Mouse (Mus musculus): ENCODE measurements at regions not wholly inside any gene's neighbourhood (a gene's known extent, or its start where the extent isn't known, plus 50 kb on each side); places are given as distances from the start of the nearest gene placed in this dataset.

DNA sequence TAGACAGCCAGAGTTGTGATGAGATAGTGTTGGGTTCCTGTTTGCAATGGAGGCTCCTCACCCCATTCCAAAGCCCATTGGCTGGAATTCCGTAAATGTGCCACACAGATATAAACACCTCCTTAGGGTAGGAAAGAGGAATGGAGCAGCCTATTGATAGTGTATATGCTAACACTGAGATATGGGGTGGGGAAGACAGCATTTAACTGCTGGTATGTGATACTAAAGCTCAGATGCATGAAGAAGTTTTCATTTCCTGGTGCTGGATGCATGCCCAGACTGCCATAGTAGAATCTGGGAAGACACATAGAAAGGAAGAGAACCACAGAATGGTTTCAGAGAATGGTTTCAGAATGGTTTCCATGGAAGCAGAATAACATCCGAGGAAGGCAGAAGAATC lies 482.4 kb downstream of the Lmo4 start:
- ATAC-seq (replicated peaks in 1 of 2; ENCODE audit: insufficient read depth in 1 of 2, low FRiP score in 2 of 2, low TSS enrichment in 1 of 2, low read depth in 1 of 2, poor library complexity in 2 of 2, severe bottlenecking in 2 of 2), result no peak

DNA sequence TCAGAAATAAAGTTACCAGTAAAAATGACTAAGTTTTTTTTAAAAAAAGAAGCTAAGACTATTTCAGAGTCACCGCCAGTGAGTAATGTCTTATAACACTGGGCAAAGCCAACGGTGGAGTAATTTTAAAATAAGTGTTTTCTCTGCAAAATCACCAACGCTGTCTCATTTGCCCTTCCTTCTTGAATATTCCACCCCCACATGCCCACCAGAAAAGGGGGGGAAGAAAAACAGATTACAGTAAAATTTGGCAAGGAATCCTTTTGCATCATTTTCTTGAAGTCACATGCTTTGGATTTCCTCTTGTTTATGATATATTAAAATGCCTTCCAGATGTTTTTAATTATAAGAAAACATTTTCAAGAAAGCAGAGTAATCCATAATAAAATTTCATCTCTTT lies 482.9 kb downstream of the Lmo4 start:
- ATAC-seq (replicated peaks in 1 of 2; ENCODE audit: insufficient read depth in 1 of 2, low FRiP score in 2 of 2, low TSS enrichment in 1 of 2, low read depth in 1 of 2, poor library complexity in 2 of 2, severe bottlenecking in 2 of 2), result no peak

- ATAC-seq (replicated peaks in 1 of 2; ENCODE audit: insufficient read depth in 1 of 2, low FRiP score in 2 of 2, low TSS enrichment in 1 of 2, low read depth in 1 of 2, poor library complexity in 2 of 2, severe bottlenecking in 2 of 2), result no peak
Observed at GRCm38 (mm10) chr3:143713183-143713582, 491.8 kb downstream of the Lmo4 start.

DNA sequence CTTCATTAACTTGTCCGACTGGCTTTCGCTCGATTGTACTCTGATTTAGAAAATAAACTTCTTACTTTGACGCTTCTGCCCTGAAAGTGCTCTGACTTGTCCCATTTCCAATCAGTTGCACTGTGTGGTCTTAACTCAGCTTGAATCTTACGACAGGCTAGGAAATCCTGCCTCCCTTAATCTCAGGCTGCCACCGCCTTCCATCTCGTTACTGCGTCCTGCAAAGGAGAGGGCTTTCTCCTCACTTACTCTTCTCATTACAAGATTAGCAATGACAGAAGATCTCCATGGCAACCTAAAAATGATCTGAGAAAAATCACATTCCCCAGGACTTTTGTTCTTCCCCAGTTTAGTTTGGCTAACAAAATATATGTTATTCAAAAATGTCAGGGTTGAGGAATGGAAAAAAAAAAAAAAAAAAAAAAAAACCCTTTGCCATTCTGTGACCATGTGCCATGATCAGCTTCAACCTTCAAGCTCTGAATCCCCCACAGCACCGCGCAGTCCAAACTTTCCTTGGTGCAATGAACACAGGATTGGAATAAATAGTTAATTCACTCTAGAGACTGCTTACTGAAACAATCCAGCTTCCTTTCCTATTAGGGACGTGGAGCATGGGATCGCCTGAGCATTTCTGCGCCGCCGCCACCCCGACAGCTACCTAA lies 494.1 kb downstream of the Lmo4 start:
- no peak for ATAC-seq (replicated peaks in 1 of 2; ENCODE audit: insufficient read depth in 1 of 2, low FRiP score in 2 of 2, low TSS enrichment in 1 of 2, low read depth in 1 of 2, poor library complexity in 2 of 2, severe bottlenecking in 2 of 2)

- ATAC-seq (replicated peaks in 1 of 2; ENCODE audit: insufficient read depth in 1 of 2, low FRiP score in 2 of 2, low TSS enrichment in 1 of 2, low read depth in 1 of 2, poor library complexity in 2 of 2, severe bottlenecking in 2 of 2), result no peak
Observed at GRCm38 (mm10) chr3:143706679-143707078, 498.3 kb downstream of the Lmo4 start.

DNA sequence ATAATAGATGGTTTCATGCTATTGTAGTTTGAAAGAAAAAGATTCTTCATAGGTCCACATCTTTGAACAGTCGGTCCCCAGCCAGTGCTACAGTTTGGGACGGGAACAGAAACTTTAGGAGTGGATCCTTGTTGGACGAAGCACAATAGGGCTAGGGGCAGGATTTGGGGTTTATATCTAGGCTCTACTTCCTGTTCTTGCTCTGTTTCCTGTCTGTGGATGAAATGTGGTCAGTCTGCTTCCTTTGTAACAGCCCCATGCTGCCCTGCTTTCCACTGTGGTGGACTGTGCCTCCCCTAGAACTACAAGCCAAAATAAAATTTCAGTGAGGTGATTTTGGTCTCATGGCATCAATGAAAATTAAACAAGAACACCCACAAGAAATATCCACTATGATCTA lies 510.2 kb downstream of the Lmo4 start:
- no peak for ATAC-seq (replicated peaks in 1 of 2; ENCODE audit: insufficient read depth in 1 of 2, low FRiP score in 2 of 2, low TSS enrichment in 1 of 2, low read depth in 1 of 2, poor library complexity in 2 of 2, severe bottlenecking in 2 of 2)

DNA sequence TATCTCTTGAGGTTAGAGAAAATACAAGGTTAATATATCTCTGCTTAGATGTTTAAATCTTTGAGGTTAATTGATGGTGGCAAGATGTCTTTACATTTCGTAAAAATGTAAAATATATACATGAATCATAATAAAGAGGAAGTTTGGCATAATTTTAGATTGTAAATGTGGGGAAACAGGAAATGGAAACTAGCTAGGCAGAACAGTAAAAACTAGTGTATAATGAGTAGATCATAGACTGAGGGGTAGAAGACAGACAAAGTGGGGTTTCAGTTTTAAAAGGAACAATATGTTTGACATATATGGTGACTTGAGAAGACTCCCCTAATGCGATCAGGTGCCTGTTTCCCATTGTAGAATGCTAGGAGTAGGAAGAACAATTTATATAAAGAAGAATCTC lies 519.3 kb downstream of the Lmo4 start:
- peak in 1 of 2 experiments; percentile 36; a peak in 1 of 4 replicates for ATAC-seq (replicated peaks in 1 of 2; ENCODE audit: insufficient read depth in 1 of 2, low FRiP score in 2 of 2, low TSS enrichment in 1 of 2, low read depth in 1 of 2, poor library complexity in 2 of 2, severe bottlenecking in 2 of 2)

- ATAC-seq (replicated peaks in 1 of 2; ENCODE audit: insufficient read depth in 1 of 2, low FRiP score in 2 of 2, low TSS enrichment in 1 of 2, low read depth in 1 of 2, poor library complexity in 2 of 2, severe bottlenecking in 2 of 2), result peak; percentile 19 to 29; a peak in 2 of 4 replicates
Observed at GRCm38 (mm10) chr3:143678186-143678585, 526.8 kb downstream of the Lmo4 start.

GRCm38 (mm10) chr3:143674855-143675254 lies 530.2 kb downstream of the Lmo4 start:
- peak; percentile 70 to 91 for ATAC-seq (replicated peaks in 1 of 2; ENCODE audit: insufficient read depth in 1 of 2, low FRiP score in 2 of 2, low TSS enrichment in 1 of 2, low read depth in 1 of 2, poor library complexity in 2 of 2, severe bottlenecking in 2 of 2)

GRCm38 (mm10) chr3:143674446-143674845 lies 530.6 kb downstream of the Lmo4 start:
- ATAC-seq (replicated peaks in 1 of 2; ENCODE audit: insufficient read depth in 1 of 2, low FRiP score in 2 of 2, low TSS enrichment in 1 of 2, low read depth in 1 of 2, poor library complexity in 2 of 2, severe bottlenecking in 2 of 2), result peak; percentile 42 to 56; a peak in 3 of 4 replicates

DNA sequence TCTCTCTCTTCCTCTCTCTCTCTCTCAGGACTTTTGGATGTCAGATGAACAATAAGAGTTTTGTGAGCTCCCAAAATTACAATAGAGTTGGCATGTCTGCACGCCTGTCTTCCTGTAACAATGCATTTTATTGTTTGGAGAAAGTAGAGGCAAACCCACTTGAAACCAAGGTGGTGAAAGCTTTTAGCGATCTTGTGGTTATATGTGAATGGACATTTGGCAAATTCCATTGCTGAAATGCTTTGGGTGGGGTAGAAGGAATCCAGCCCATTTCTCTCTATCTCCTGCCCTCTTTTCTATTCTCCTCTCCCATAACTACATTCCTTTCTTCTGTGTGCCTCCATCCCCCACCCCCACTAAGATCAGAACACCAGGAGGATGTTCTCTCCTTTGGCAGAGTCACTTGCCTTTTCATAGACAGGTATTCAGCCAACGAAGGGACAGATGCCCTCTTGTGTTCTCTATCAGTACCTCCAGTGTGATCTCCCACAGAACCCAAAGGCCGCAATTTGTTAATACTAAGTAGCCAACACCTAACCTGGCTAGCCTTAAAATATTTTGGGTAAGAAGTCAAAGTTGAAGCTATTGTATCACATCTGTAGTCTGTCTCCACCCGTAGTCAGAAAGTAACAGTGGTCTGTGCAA lies 542.9 kb downstream of the Lmo4 start:
- ATAC-seq (replicated peaks in 1 of 2; ENCODE audit: insufficient read depth in 1 of 2, low FRiP score in 2 of 2, low TSS enrichment in 1 of 2, low read depth in 1 of 2, poor library complexity in 2 of 2, severe bottlenecking in 2 of 2), result no peak

- no peak for ATAC-seq (replicated peaks in 1 of 2; ENCODE audit: insufficient read depth in 1 of 2, low FRiP score in 2 of 2, low TSS enrichment in 1 of 2, low read depth in 1 of 2, poor library complexity in 2 of 2, severe bottlenecking in 2 of 2)
Observed at GRCm38 (mm10) chr3:143659421-143659978, 545.5 kb downstream of the Lmo4 start.

DNA sequence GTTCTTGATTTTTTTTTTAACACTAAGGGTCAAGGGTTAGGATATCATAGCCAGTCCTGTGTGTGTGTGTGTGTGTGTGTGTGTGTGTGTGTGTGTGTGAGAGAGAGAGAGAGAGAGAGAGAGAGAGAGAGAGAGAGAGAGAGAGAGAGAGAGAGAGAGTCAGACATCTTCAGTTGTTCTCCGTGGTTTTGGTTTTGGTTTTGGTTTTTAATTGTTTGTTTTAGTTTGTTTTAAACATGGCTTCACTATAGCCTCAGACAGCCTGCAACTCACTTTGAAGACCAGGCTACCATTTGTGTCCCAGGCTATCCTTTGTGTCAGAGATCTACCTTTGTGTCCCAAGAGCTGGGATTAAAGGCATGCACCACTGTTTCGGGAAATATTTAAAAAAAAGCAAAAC lies 557.8 kb downstream of the Lmo4 start:
- no peak for ATAC-seq (replicated peaks in 1 of 2; ENCODE audit: insufficient read depth in 1 of 2, low FRiP score in 2 of 2, low TSS enrichment in 1 of 2, low read depth in 1 of 2, poor library complexity in 2 of 2, severe bottlenecking in 2 of 2)

DNA sequence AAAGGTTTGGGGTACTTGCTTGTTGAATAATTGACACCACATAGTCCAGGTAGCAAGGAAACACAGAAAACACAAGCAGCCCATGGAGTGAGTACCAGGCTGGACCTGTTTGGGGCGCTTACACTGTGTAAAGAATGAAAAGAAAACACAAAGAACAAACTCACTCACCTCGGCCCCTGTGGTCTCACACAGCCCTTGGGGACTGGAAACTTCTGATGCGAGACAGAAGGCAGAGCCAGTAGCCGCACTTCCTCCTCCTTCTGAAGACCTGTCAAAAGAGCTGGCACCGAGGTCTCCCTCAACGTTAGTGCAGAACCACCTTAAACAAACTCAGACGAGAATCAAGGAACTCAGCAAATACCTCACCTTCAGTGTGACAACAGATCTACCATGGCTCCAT lies 558.2 kb downstream of the Lmo4 start:
- ATAC-seq (replicated peaks in 1 of 2; ENCODE audit: insufficient read depth in 1 of 2, low FRiP score in 2 of 2, low TSS enrichment in 1 of 2, low read depth in 1 of 2, poor library complexity in 2 of 2, severe bottlenecking in 2 of 2), result peak; percentile 99 to 100

- no peak for ATAC-seq (replicated peaks in 1 of 2; ENCODE audit: insufficient read depth in 1 of 2, low FRiP score in 2 of 2, low TSS enrichment in 1 of 2, low read depth in 1 of 2, poor library complexity in 2 of 2, severe bottlenecking in 2 of 2)
Observed at GRCm38 (mm10) chr3:143633036-143633435, 572.0 kb downstream of the Lmo4 start.

DNA sequence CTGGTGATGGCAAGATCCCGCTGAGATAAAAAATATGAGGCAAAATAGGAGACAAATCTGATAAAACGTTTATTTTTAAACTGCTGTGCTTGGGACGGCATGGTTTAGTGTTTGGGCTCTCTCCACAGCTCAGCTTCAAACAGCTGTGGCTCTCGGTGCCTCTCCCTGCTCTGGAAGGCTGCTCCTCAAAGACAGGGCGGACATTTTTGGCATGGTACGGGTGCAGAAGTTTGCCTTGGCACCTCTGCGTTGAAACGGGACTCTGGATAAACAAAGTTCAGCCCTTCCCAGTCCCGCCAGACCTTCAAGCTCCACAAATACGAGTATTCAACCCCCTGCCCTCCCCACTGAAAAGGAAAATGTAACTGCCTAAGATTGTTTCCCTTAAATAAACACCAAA lies 573.8 kb downstream of the Lmo4 start:
- ATAC-seq (replicated peaks in 1 of 2; ENCODE audit: insufficient read depth in 1 of 2, low FRiP score in 2 of 2, low TSS enrichment in 1 of 2, low read depth in 1 of 2, poor library complexity in 2 of 2, severe bottlenecking in 2 of 2), result no peak

- peak; percentile 17 to 62; a peak in 1 of 4 replicates for ATAC-seq (replicated peaks in 1 of 2; ENCODE audit: insufficient read depth in 1 of 2, low FRiP score in 2 of 2, low TSS enrichment in 1 of 2, low read depth in 1 of 2, poor library complexity in 2 of 2, severe bottlenecking in 2 of 2)
Observed at GRCm38 (mm10) chr3:143624906-143625305, 580.1 kb downstream of the Lmo4 start.

GRCm38 (mm10) chr3:143622275-143622674 lies 582.7 kb downstream of the Lmo4 start:
- ATAC-seq (replicated peaks in 1 of 2; ENCODE audit: insufficient read depth in 1 of 2, low FRiP score in 2 of 2, low TSS enrichment in 1 of 2, low read depth in 1 of 2, poor library complexity in 2 of 2, severe bottlenecking in 2 of 2), result peak in 1 of 2 experiments; percentile 49; a peak in 1 of 4 replicates

DNA sequence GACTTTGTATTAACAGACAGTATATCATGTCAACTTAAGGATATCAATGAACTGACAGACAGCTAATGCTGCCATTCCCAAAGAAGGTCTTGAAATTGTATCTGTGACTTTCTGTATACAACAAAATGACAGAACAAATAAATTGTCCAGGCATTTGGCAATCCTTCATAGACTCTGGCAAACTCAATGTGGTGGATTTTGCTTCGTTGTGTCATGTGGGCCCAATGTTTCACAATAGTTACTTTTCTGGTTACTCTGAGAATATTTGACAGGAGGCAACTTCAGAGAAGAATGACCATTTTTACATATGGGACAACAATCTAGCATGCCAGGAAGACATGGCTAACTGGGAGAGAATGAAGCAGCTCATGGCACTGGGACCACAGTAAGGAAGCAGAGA lies 585.9 kb downstream of the Lmo4 start:
- no peak; a peak in 1 of 4 replicates for ATAC-seq (replicated peaks in 1 of 2; ENCODE audit: insufficient read depth in 1 of 2, low FRiP score in 2 of 2, low TSS enrichment in 1 of 2, low read depth in 1 of 2, poor library complexity in 2 of 2, severe bottlenecking in 2 of 2)

Measured in hematopoietic stem cell, adult 5-6 weeks (primary cell).